Mouse (Mus musculus) thymus, adult 2 months (tissue): ENCODE data around the gene Tmem170b. TPM values are rescaled to one million over a fixed set of nuclear protein-coding genes. Genes with fewer than 3 reads are reported as not detected.

Experiments
- DNase-seq: peaks from one replicate; pipeline ENCODE4 v3.0.0; 2021
- H3K27ac ChIP-seq: fragments of 200-500 bp; 2 replicates; pipeline ENCODE4 v1.5.1; 2012; ENCODE audit warnings: low read length, control low read depth; ENCODE audit not compliant: control insufficient read depth, insufficient read depth
- H3K27me3 ChIP-seq: fragments of 200-500 bp; 2 replicates; pipeline ENCODE4 v1.6.1; 2012; ENCODE audit warnings: mild to moderate bottlenecking, low read length, moderate library complexity, mixed read lengths; ENCODE audit not compliant: control insufficient read depth, insufficient read depth
- H3K36me3 ChIP-seq: fragments of 200-500 bp; 2 replicates; pipeline ENCODE4 v1.6.1; 2012; ENCODE audit warnings: mild to moderate bottlenecking, low read length, moderate library complexity; ENCODE audit not compliant: control insufficient read depth, insufficient read depth
- H3K4me1 ChIP-seq: fragments of 200-500 bp; replicated peaks from 2 replicates; pipeline ENCODE4 v1.6.1; 2012; ENCODE audit warnings: low read length; ENCODE audit not compliant: control insufficient read depth, insufficient read depth
- H3K4me3 ChIP-seq: fragments of 200-500 bp; 2 replicates; pipeline ENCODE4 v1.5.1; 2012; ENCODE audit warnings: mild to moderate bottlenecking, low read length, control low read depth, moderate library complexity; ENCODE audit not compliant: control insufficient read depth, insufficient read depth
- CTCF ChIP-seq: fragments of 200-500 bp; IDR thresholded peaks from 2 replicates; pipeline ENCODE4 v1.5.1; 2012; ENCODE audit warnings: mild to moderate bottlenecking, control low read depth, low read length, moderate library complexity, borderline replicate concordance; ENCODE audit not compliant: control insufficient read depth, poor library complexity, insufficient read depth; ENCODE audit errors: extremely low read depth
- POLR2A ChIP-seq: fragments of 200-500 bp; IDR thresholded peaks from 2 replicates; pipeline ENCODE4 v1.6.1; 2012; ENCODE audit warnings: mild to moderate bottlenecking, low read length, control low read depth, moderate library complexity; ENCODE audit not compliant: control insufficient read depth, poor library complexity, insufficient read depth; ENCODE audit errors: extremely low read depth
- WGBS: fragments of 180-500 bp; shearing (Covaris S2); methylation state at CpG from one replicate; pipeline ENCODE4 v1.1.7; 2018; 5-methylcytosine and 5-hydroxymethylcytosine counted together
- polyA plus RNA-seq: library from polyadenylated mRNA; depleted of rRNA; stranded (reverse); fragments of >200 nt; gene quantifications from 2 replicates; pipeline ENCODE4 v1.2.3, GENCODE M21; 2012

The Tmem170b gene
- polyA plus RNA-seq, 1 experiment: 5.4 TPM

GRCm38 (mm10) chr13:41634401-41634818, 28.7 kb downstream of the Tmem170b start:
- Histone ChIP-seq H3K27ac (no peak overlapping the region), H3K27me3 (no peaks in the 10 kb centered on the region), H3K4me3 (no peak overlapping the region), H3K4me1 (peaks cover 4% of the 10 kb centered on the region; the same call in 1 of the 2 replicates), H3K36me3 (no peaks in the 10 kb centered on the region)
- 23% methylated on average over 13 of the region's 13 CpGs for WGBS
- TF ChIP-seq POLR2A (no peak), CTCF (peak; percentile 85)
- peak; percentile 79 for DNase-seq

GRCm38 (mm10) chr13:41638083-41638482, 32.4 kb downstream of the Tmem170b start:
- Histone ChIP-seq H3K27ac (no peak overlapping the region), H3K36me3 (no peaks in the 10 kb centered on the region), H3K27me3 (no peaks in the 10 kb centered on the region), H3K4me3 (no peak overlapping the region), H3K4me1 (peaks cover 4% of the 10 kb centered on the region; the same call in 1 of the 2 replicates)
- WGBS: 94% methylated on average over 4 of the region's 4 CpGs
- DNase-seq: no peak
- no peak for TF ChIP-seq POLR2A
- TF ChIP-seq CTCF: no peak

- Histone ChIP-seq H3K36me3 (no peaks in the 10 kb centered on the region), H3K27ac (no peak overlapping the region), H3K4me1 (no peaks in the 10 kb centered on the region), H3K27me3 (no peaks in the 10 kb centered on the region), H3K4me3 (no peak overlapping the region)
- peak; percentile 40 for DNase-seq
- 49% methylated on average over 6 of the region's 6 CpGs for WGBS
- TF ChIP-seq POLR2A: no peak
- TF ChIP-seq CTCF: no peak
Observed at GRCm38 (mm10) chr13:41642851-41643250, 37.1 kb downstream of the Tmem170b start.

- DNase-seq: no peak
- Histone ChIP-seq H3K4me1 (no peaks in the 10 kb centered on the region), H3K4me3 (no peak overlapping the region), H3K27ac (no peak overlapping the region), H3K36me3 (no peaks in the 10 kb centered on the region), H3K27me3 (no peaks in the 10 kb centered on the region)
- WGBS: 91% methylated on average over 7 of the region's 7 CpGs
- no peak for TF ChIP-seq CTCF
Observed at GRCm38 (mm10) chr13:41643798-41644197, 38.1 kb downstream of the Tmem170b start.

GRCm38 (mm10) chr13:41644591-41645482, 39.1 kb downstream of the Tmem170b start:
- no peaks in the 10 kb centered on the region for H3K4me1 ChIP-seq
- TF ChIP-seq POLR2A (no peak), CTCF (no peak)
- H3K27ac ChIP-seq: no peak overlapping the region
- H3K36me3 ChIP-seq: no peaks in the 10 kb centered on the region
- H3K4me3 ChIP-seq: no peak overlapping the region
- no peaks in the 10 kb centered on the region for H3K27me3 ChIP-seq
- DNase-seq: no peak
- 89% methylated on average over 10 of the region's 10 CpGs for WGBS

GRCm38 (mm10) chr13:41645483-41645859, 39.8 kb downstream of the Tmem170b start:
- TF ChIP-seq CTCF (no peak), POLR2A (no peak)
- H3K27me3 ChIP-seq: no peaks in the 10 kb centered on the region
- H3K27ac ChIP-seq: no peak overlapping the region
- no peaks in the 10 kb centered on the region for H3K4me1 ChIP-seq
- DNase-seq: no peak
- WGBS: 95% methylated on average over 5 of the region's 5 CpGs
- H3K4me3 ChIP-seq: no peak overlapping the region
- H3K36me3 ChIP-seq: no peaks in the 10 kb centered on the region
